Mouse (Mus musculus): ENCODE results near the gene Gm4187. TPM values are rescaled to one million over a fixed set of nuclear protein-coding genes. Genes with fewer than 3 reads are reported as not detected.
"Not testable (repeated sequence)": the region's sequence is repeated elsewhere in the genome, so short reads cannot be mapped to it uniquely, and the experiment has no call there.

Gene Gm4187
- not detected for polyA plus RNA-seq (2017; shearing (Covaris generic))

GRCm38 (mm10) chr7:22329617-22330016 lies at the start of gene Gm4187:
Gene Gm4187 (minus strand): TSS chr7:22329717.
- not testable (repeated sequence) for ATAC-seq

GRCm38 (mm10) chr7:22370939-22371338 lies 41.4 kb upstream of the Gm4187 start, which contains the start of gene Gm8660:
Gene Gm8660 (minus strand): TSS chr7:22371039.
- not testable (repeated sequence) for ATAC-seq

Other genes with a start within 250 kb of the Gm4187 start
- gene Gm16451, start 211.5 kb downstream of the Gm4187 start, polyA plus RNA-seq (2017; shearing (Covaris generic)): not detected
- gene Gm10666, start 195.0 kb downstream of the Gm4187 start, polyA plus RNA-seq (2017; shearing (Covaris generic)): not detected
- gene Vmn1r142, start 165.7 kb downstream of the Gm4187 start, polyA plus RNA-seq (2017; shearing (Covaris generic)): not detected
- gene Vmn1r143, start 140.3 kb downstream of the Gm4187 start, polyA plus RNA-seq (2017; shearing (Covaris generic)): not detected
- gene Gm8653, start 128.5 kb downstream of the Gm4187 start, polyA plus RNA-seq (2017; shearing (Covaris generic)): not detected
- not detected for gene Gm8453, start 100.2 kb downstream of the Gm4187 start, polyA plus RNA-seq (2017; shearing (Covaris generic))
- not detected for gene Gm8660, start 41.3 kb upstream of the Gm4187 start, polyA plus RNA-seq (2017; shearing (Covaris generic))
- not detected for gene Vmn1r148, start 83.9 kb upstream of the Gm4187 start, polyA plus RNA-seq (2017; shearing (Covaris generic))
- not detected for gene Vmn1r149, start 108.5 kb upstream of the Gm4187 start, polyA plus RNA-seq (2017; shearing (Covaris generic))
- not detected for gene Gm10665, start 134.4 kb upstream of the Gm4187 start, polyA plus RNA-seq (2017; shearing (Covaris generic))
- not detected for gene Vmn1r151, start 170.0 kb upstream of the Gm4187 start, polyA plus RNA-seq (2017; shearing (Covaris generic))
- gene Vmn1r152, start 193.2 kb upstream of the Gm4187 start, polyA plus RNA-seq (2017; shearing (Covaris generic)): not detected
- not detected for gene Gm8677, start 205.2 kb upstream of the Gm4187 start, polyA plus RNA-seq (2017; shearing (Covaris generic))
- not detected for gene Gm4201, start 235.6 kb upstream of the Gm4187 start, polyA plus RNA-seq (2017; shearing (Covaris generic))

Data from activated CD4-positive, CD25-positive, alpha-beta regulatory T cell, adult 4 months (primary cell).